Mouse (Mus musculus): Measurements from ENCODE around the gene Apoh. TPM values are rescaled to one million over a fixed set of nuclear protein-coding genes. Genes with fewer than 3 reads are reported as not detected.

Gene Apoh
- polyA plus RNA-seq, 1 experiment from 2014 or later, result 0.24 TPM

- Histone ChIP-seq H3K9ac (replicated peaks; ENCODE audit: low read depth, low read length) (peak within 1 kb of the TSS; percentile 96), H3K4me3 (replicated peaks; ENCODE audit: low read length) (peak within 1 kb of the TSS; percentile 78)
- WGBS, result 0% methylated on average over 38 of the region's 63 CpGs
These were observed 772 bp downstream of the Apoh start, which contains the start of gene Prkca for GRCm38 (mm10) chr11:108343789-108344462. Prkca (minus strand) TSS chr11:108343928.

GRCm38 (mm10) chr11:108344759-108345158 is 1.6 kb downstream of the Apoh start:
- H3K27ac ChIP-seq (ENCODE audit: low read length), result no peak overlapping the region
- H3K9ac ChIP-seq (replicated peaks; ENCODE audit: low read depth, low read length), result no peak overlapping the region; the same call in 1 of the 2 replicates
- H3K27me3 ChIP-seq (replicated peaks; ENCODE audit: control insufficient read depth, insufficient read depth, low read length), result no peaks in the 10 kb centered on the region
- H3K36me3 ChIP-seq (ENCODE audit: control insufficient read depth, insufficient read depth), result no peaks in the 10 kb centered on the region
- peaks cover 25% of the 10 kb centered on the region for H3K4me1 ChIP-seq (replicated peaks; ENCODE audit: control insufficient read depth, insufficient read depth, low read length)
- no peak for ATAC-seq
- no peaks in the 10 kb centered on the region for H3K9me3 ChIP-seq (ENCODE audit: control insufficient read depth, low read length)
- H3K4me3 ChIP-seq (replicated peaks; ENCODE audit: low read length), result peak overlapping the region; percentile 78
- H3K4me2 ChIP-seq (ENCODE audit: low read length), result peak overlapping the region; percentile 98
- WGBS, result 43% methylated on average over 8 of the region's 8 CpGs

More at GRCm38 (mm10) chr11:108343789-108344462, 772 bp downstream of the Apoh start, which contains the start of gene Prkca:
- Histone ChIP-seq H3K9me3 (ENCODE audit: control insufficient read depth, low read length) (no peaks in the 10 kb centered on the region), H3K27ac (ENCODE audit: low read length) (peak within 1 kb of the TSS; percentile 87), H3K4me1 (replicated peaks; ENCODE audit: control insufficient read depth, insufficient read depth, low read length) (peaks cover 21% of the 10 kb centered on the region), H3K27me3 (replicated peaks; ENCODE audit: control insufficient read depth, insufficient read depth, low read length) (no peaks in the 10 kb centered on the region), H3K36me3 (ENCODE audit: control insufficient read depth, insufficient read depth) (no peaks in the 10 kb centered on the region), H3K4me2 (ENCODE audit: low read length) (peak within 1 kb of the TSS; percentile 98)
- peak; percentile 97 for ATAC-seq

- Histone ChIP-seq H3K27me3 (replicated peaks; ENCODE audit: control insufficient read depth, insufficient read depth, low read length) (no peaks in the 10 kb centered on the region), H3K4me1 (replicated peaks; ENCODE audit: control insufficient read depth, insufficient read depth, low read length) (peaks cover 25% of the 10 kb centered on the region), H3K9me3 (ENCODE audit: control insufficient read depth, low read length) (no peaks in the 10 kb centered on the region), H3K9ac (replicated peaks; ENCODE audit: low read depth, low read length) (no peak overlapping the region), H3K4me2 (ENCODE audit: low read length) (no peak overlapping the region), H3K27ac (ENCODE audit: low read length) (no peak overlapping the region), H3K36me3 (ENCODE audit: control insufficient read depth, insufficient read depth) (no peaks in the 10 kb centered on the region), H3K4me3 (replicated peaks; ENCODE audit: low read length) (no peak overlapping the region)
- WGBS, result 87% methylated on average over 2 of the region's 2 CpGs
- ATAC-seq, result no peak
These were observed 2.2 kb downstream of the Apoh start for GRCm38 (mm10) chr11:108345321-108345720.

- H3K9me3 ChIP-seq (ENCODE audit: control insufficient read depth, low read length), result no peaks in the 10 kb centered on the region
- 76% methylated on average over 4 of the region's 4 CpGs for WGBS
- ATAC-seq, result no peak
These were observed 7.6 kb downstream of the Apoh start for GRCm38 (mm10) chr11:108350799-108351198.

GRCm38 (mm10) chr11:108352842-108353388 is 9.8 kb downstream of the Apoh start:
- 94% methylated on average over 10 of the region's 10 CpGs for WGBS
- Histone ChIP-seq H3K27ac (ENCODE audit: low read length) (no peak overlapping the region), H3K36me3 (ENCODE audit: control insufficient read depth, insufficient read depth) (no peaks in the 10 kb centered on the region), H3K9me3 (ENCODE audit: control insufficient read depth, low read length) (no peaks in the 10 kb centered on the region), H3K4me3 (replicated peaks; ENCODE audit: low read length) (no peak overlapping the region), H3K9ac (replicated peaks; ENCODE audit: low read depth, low read length) (no peak overlapping the region), H3K4me1 (replicated peaks; ENCODE audit: control insufficient read depth, insufficient read depth, low read length) (0 out of 2 replicates have a peak, but pooled peaks cover 4% of the 10 kb centered on the region), H3K4me2 (ENCODE audit: low read length) (no peak overlapping the region), H3K27me3 (replicated peaks; ENCODE audit: control insufficient read depth, insufficient read depth, low read length) (no peaks in the 10 kb centered on the region)
- ATAC-seq, result no peak

More at GRCm38 (mm10) chr11:108350799-108351198, 7.6 kb downstream of the Apoh start:
- H3K27ac ChIP-seq (ENCODE audit: low read length), result no peak overlapping the region
- no peaks in the 10 kb centered on the region for H3K36me3 ChIP-seq (ENCODE audit: control insufficient read depth, insufficient read depth)
- no peak overlapping the region for H3K9ac ChIP-seq (replicated peaks; ENCODE audit: low read depth, low read length)
- no peaks in the 10 kb centered on the region for H3K27me3 ChIP-seq (replicated peaks; ENCODE audit: control insufficient read depth, insufficient read depth, low read length)
- H3K4me1 ChIP-seq (replicated peaks; ENCODE audit: control insufficient read depth, insufficient read depth, low read length), result 0 out of 2 replicates have a peak, but pooled peaks cover 4% of the 10 kb centered on the region
- no peak overlapping the region for H3K4me2 ChIP-seq (ENCODE audit: low read length)
- no peak overlapping the region for H3K4me3 ChIP-seq (replicated peaks; ENCODE audit: low read length)

GRCm38 (mm10) chr11:108356020-108356419 is 12.9 kb downstream of the Apoh start:
- WGBS, result 86% methylated on average over 4 of the region's 4 CpGs
- no peaks in the 10 kb centered on the region for H3K4me1 ChIP-seq (replicated peaks; ENCODE audit: control insufficient read depth, insufficient read depth, low read length)
- H3K4me3 ChIP-seq (replicated peaks; ENCODE audit: low read length), result no peak overlapping the region
- H3K4me2 ChIP-seq (ENCODE audit: low read length), result no peak overlapping the region
- H3K9me3 ChIP-seq (ENCODE audit: control insufficient read depth, low read length), result no peaks in the 10 kb centered on the region
- H3K9ac ChIP-seq (replicated peaks; ENCODE audit: low read depth, low read length), result no peak overlapping the region
- no peak overlapping the region for H3K27ac ChIP-seq (ENCODE audit: low read length)
- H3K27me3 ChIP-seq (replicated peaks; ENCODE audit: control insufficient read depth, insufficient read depth, low read length), result no peaks in the 10 kb centered on the region
- no peak for ATAC-seq
- no peaks in the 10 kb centered on the region for H3K36me3 ChIP-seq (ENCODE audit: control insufficient read depth, insufficient read depth)

GRCm38 (mm10) chr11:108358911-108359310 is 15.8 kb downstream of the Apoh start:
- H3K4me3 ChIP-seq (replicated peaks; ENCODE audit: low read length), result no peak overlapping the region
- no peaks in the 10 kb centered on the region for H3K4me1 ChIP-seq (replicated peaks; ENCODE audit: control insufficient read depth, insufficient read depth, low read length)

GRCm38 (mm10) chr11:108360983-108361382 is 17.8 kb downstream of the Apoh start:
- 87% methylated on average over 4 of the region's 4 CpGs for WGBS
- ATAC-seq, result no peak

More at GRCm38 (mm10) chr11:108358911-108359310, 15.8 kb downstream of the Apoh start:
- H3K9ac ChIP-seq (replicated peaks; ENCODE audit: low read depth, low read length), result no peak overlapping the region
- ATAC-seq, result no peak
- 85% methylated on average over 6 of the region's 6 CpGs for WGBS
- no peak overlapping the region for H3K4me2 ChIP-seq (ENCODE audit: low read length)
- H3K27ac ChIP-seq (ENCODE audit: low read length), result no peak overlapping the region
- H3K27me3 ChIP-seq (replicated peaks; ENCODE audit: control insufficient read depth, insufficient read depth, low read length), result no peaks in the 10 kb centered on the region
- no peaks in the 10 kb centered on the region for H3K9me3 ChIP-seq (ENCODE audit: control insufficient read depth, low read length)
- no peaks in the 10 kb centered on the region for H3K36me3 ChIP-seq (ENCODE audit: control insufficient read depth, insufficient read depth)

GRCm38 (mm10) chr11:108362965-108363364 is 19.8 kb downstream of the Apoh start:
- Histone ChIP-seq H3K27me3 (replicated peaks; ENCODE audit: control insufficient read depth, insufficient read depth, low read length) (no peaks in the 10 kb centered on the region), H3K9me3 (ENCODE audit: control insufficient read depth, low read length) (no peaks in the 10 kb centered on the region), H3K27ac (ENCODE audit: low read length) (no peak overlapping the region), H3K36me3 (ENCODE audit: control insufficient read depth, insufficient read depth) (no peaks in the 10 kb centered on the region), H3K4me1 (replicated peaks; ENCODE audit: control insufficient read depth, insufficient read depth, low read length) (no peaks in the 10 kb centered on the region), H3K4me2 (ENCODE audit: low read length) (no peak overlapping the region), H3K9ac (replicated peaks; ENCODE audit: low read depth, low read length) (no peak overlapping the region), H3K4me3 (replicated peaks; ENCODE audit: low read length) (no peak overlapping the region)
- WGBS, result 87% methylated on average over 5 of the region's 5 CpGs
- ATAC-seq, result no peak

More at GRCm38 (mm10) chr11:108360983-108361382, 17.8 kb downstream of the Apoh start:
- H3K4me1 ChIP-seq (replicated peaks; ENCODE audit: control insufficient read depth, insufficient read depth, low read length), result no peaks in the 10 kb centered on the region
- no peak overlapping the region for H3K27ac ChIP-seq (ENCODE audit: low read length)
- no peak overlapping the region for H3K4me2 ChIP-seq (ENCODE audit: low read length)
- no peaks in the 10 kb centered on the region for H3K36me3 ChIP-seq (ENCODE audit: control insufficient read depth, insufficient read depth)
- H3K4me3 ChIP-seq (replicated peaks; ENCODE audit: low read length), result no peak overlapping the region
- no peaks in the 10 kb centered on the region for H3K27me3 ChIP-seq (replicated peaks; ENCODE audit: control insufficient read depth, insufficient read depth, low read length)
- no peaks in the 10 kb centered on the region for H3K9me3 ChIP-seq (ENCODE audit: control insufficient read depth, low read length)
- no peak overlapping the region for H3K9ac ChIP-seq (replicated peaks; ENCODE audit: low read depth, low read length)
